Mouse (Mus musculus) cerebellum, adult (tissue): ENCODE measurements around the gene Slc16a11.
"Not testable (repeated sequence)": the region's sequence is repeated elsewhere in the genome, so short reads cannot be mapped to it uniquely, and the experiment has no call there.

Experiments used
- ATAC-seq: cut with Nextera tagmentation; 2 replicates; pipeline ENCODE4 v1.9.2; 2017; ENCODE audit warnings: mild to moderate bottlenecking, moderate library complexity, mixed read lengths; ENCODE audit not compliant: insufficient number of reproducible peaks, low FRiP score, low TSS enrichment

The Slc16a11 gene

GRCm38 (mm10) chr11:70212423-70212822, at the start of gene Slc16a11:
TSS of gene Slc16a11 (plus strand) at chr11:70212752.
- no peak for ATAC-seq

DNA sequence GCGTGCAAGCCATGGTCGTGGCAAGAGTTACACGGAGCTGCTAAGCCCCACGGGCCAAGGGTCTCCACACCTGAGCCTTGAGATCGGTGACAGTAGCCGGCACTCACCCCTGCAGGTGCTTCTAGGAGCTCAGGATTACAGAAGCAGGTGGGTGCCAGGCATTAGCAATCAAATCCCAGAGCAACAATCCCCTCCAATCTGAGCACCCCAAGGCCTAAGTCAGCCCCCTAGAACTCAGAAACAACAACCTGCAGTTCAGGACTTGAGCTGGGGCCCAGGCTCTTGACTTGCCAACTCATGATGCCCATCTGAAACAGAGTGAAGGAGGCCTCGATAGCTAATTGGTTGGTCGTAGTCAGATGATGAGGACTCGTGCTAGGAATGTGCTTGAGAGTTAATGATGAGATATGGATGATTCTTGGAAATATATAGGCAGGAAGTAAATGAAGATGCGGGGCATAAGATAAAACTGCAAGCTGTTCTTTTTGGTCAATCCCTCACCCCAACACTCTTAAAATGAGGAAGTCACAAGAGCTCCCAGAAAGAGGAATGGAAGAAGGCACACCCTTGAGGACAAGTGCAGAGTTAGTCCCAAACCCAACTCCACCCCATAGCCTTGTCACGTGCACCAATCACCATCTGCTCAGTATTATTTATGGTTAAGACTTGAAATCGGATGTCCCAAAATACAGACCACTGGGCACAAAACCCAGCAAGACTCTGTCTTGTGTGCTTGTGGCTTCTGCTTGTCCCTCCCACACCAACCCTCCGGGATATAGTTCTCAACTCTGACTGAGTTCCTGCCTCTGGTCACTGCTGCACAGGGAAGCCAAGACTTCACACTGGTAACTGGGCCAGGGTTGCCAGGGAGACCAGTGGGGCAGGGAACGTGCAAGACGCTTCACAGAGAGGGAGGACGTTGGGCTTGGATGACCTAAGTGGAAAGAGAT, 46.3 kb upstream of the Slc16a11 start:
- ATAC-seq = no peak

- ATAC-seq = no peak
These were observed 44.4 kb upstream of the Slc16a11 start for GRCm38 (mm10) chr11:70168136-70168535.

DNA sequence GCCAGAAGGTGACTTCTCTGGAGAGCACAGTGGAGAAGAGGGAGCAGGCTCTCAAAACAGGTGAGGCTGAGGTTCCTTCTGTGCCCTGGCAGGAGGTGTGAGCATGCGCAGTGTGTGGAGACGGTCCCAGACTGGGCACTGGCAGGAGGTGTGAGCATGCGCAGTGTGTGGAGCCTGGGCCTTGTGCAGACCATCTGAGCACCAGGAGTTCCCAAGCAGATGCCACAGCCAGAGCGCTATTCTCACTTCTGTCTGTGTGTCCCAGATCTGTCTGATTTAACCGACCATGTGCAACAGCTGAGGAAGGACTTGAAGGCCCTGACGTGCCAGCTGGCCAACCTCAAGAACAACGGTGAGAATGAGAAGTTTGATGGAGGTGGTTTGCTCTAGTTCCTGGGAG, 43.1 kb upstream of the Slc16a11 start:
- ATAC-seq = not testable (repeated sequence)

DNA sequence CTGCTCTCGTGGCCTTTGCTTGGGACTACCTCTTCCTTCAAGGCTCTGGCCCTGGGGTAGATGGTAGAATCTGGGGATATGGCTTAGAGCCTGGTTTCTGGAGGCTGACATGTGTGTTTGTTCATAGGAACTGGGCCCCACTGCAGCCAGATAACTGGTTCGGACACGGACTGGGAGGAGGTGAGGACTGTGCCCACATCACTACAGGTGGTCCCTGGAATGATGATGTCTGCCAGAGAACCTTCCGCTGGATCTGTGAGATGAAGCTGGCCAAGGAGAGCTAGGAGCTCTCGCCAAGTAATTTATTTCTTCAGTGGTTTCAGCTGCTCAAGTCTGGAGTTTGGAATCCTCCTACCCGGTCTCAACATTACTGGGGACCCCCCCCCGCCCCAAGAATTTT, 42.3 kb upstream of the Slc16a11 start:
- ATAC-seq = no peak

DNA sequence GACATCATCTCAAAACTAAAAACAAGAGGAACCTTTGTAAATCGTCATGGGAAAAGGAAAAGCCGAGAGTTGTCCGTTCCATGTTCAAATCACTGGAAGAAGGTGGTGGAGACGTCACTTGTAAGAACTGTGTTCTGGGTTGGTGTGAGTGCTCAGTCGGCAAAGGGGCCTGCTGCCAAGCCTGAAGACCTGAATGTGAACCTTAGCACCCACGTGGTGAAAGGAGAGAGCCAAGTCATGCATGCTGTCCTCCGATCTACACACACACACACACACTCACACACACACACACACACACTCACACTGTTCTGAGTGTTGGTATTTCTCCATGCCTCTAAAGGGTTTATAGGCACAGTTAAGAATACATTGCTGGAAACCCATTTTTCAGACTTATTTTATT, 41.4 kb upstream of the Slc16a11 start:
- ATAC-seq = no peak

GRCm38 (mm10) chr11:70171847-70172246, 40.7 kb upstream of the Slc16a11 start:
- no peak for ATAC-seq

- ATAC-seq = no peak
These were observed 40.3 kb upstream of the Slc16a11 start for GRCm38 (mm10) chr11:70172298-70172697.

DNA sequence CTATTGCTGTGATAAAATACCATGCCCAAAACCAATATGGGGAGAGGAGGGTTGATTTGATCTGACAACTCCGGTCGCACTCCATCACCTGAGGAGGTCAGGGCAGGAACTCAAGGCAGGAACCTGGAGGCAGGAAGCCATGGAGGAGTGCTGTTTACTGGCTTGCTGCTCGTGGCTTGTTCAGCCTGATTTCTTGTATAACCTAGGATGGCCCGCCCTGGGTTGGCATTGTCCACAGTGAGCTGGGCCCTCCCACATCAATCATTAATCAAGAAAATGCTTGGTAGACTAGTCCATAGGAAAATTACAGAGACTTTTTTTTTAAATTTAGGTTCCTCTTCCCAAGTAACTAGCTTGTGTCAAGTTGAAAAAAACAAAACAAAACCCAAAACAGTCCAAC, 38.1 kb upstream of the Slc16a11 start:
- ATAC-seq = no peak

DNA sequence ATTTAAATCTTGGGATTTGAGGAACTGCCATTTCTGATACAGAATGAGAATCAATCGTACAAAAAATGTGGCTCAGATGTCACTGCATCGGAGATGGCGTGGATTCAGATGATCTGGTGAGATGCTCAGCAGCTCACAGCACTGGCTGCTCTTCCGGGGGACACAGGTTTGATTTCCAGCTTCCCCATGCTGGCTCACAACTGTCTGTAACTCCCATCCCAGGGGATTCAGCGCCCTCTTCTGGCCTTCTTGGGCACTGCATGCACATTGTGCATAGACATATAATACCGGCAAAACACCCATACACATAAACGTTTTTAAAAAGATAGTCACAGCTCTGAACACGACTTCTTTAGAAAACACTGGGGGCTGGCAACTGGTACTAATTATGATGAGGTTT, 34.9 kb upstream of the Slc16a11 start:
- no peak for ATAC-seq

DNA sequence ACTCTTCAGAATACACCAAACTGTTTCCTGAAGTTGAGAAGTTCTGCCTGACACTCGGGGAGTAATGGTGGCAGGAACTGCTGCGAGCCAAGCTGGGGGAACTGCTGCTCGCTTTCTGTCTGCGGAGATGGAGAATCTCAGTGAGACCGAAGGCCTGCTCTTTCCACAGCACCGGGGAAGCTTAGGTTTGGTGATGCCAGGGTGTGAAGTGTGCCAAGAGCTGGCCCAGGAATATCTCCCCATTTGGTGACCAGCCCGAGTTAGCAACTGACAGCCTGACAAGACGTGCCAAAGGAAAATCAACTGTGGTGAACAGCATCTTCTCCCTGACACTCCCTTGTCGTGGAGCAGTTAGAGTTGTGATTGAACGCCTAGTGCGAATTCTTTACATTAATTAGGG, 34.2 kb upstream of the Slc16a11 start:
- no peak for ATAC-seq

GRCm38 (mm10) chr11:70178756-70179155, 33.8 kb upstream of the Slc16a11 start:
- ATAC-seq = no peak

GRCm38 (mm10) chr11:70179401-70179800, 33.2 kb upstream of the Slc16a11 start:
- ATAC-seq = no peak

DNA sequence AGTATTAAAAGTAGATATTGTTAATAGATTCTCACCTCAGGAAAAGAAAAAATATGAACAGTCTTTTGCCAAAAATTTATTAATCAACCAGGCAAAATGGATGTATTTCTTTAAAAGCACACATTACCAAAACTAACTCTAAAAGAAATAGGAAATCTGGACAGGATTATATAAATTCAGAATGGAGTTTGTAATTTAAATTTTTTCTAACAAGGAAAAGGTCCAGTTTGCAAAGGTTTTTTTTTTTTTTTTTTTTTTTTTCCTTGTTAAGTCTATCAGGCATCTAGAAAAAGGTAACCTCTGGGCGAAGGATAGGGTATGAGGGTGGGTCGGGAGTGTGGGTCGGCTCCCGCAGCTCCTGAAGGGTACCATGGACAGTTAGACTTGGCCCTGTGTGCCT, 32.1 kb upstream of the Slc16a11 start:
- no peak for ATAC-seq

- no peak for ATAC-seq
These were observed 27.4 kb upstream of the Slc16a11 start for GRCm38 (mm10) chr11:70185120-70185519.

DNA sequence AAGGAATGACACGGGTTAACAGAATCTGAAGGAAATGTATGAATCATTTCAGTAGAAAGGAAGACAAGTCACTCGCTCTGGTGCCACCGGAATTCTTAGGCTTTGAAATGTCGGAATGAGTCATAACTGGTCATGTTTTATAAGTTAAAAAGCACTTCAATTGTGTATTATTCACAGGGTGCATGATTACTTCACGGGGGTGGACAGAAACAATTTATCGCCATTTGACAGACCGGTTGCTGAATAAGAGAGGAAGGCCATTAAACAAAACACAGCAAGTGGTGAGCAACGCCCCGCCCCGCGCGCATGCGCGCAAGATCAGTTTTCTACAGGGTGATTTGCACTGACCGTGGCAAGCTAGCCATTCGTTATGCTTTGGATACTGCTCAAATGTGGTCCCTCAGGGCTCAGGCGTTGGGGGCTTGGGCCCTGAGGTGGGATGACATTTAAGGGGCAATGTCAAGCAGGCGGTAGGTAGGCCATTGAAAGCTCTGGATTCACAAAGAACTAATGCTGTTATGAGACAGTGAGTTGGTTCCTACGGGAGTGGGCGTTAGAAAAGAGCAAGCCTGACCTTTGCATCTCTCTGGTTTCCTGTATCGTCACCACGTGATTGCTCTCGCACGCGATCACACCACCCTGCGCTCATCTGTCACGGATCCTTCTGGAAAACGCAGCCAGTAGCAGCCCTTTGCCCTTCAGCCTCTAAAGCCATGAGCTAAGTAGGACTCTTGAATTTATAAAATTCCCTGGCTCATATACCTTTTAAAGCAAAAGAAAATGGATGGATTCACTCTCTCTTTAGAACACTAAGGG, 23.0 kb upstream of the Slc16a11 start:
- no peak for ATAC-seq

- ATAC-seq = no peak
These were observed 21.4 kb upstream of the Slc16a11 start for GRCm38 (mm10) chr11:70191188-70191587.

GRCm38 (mm10) chr11:70192157-70192556, 20.4 kb upstream of the Slc16a11 start:
- no peak for ATAC-seq

DNA sequence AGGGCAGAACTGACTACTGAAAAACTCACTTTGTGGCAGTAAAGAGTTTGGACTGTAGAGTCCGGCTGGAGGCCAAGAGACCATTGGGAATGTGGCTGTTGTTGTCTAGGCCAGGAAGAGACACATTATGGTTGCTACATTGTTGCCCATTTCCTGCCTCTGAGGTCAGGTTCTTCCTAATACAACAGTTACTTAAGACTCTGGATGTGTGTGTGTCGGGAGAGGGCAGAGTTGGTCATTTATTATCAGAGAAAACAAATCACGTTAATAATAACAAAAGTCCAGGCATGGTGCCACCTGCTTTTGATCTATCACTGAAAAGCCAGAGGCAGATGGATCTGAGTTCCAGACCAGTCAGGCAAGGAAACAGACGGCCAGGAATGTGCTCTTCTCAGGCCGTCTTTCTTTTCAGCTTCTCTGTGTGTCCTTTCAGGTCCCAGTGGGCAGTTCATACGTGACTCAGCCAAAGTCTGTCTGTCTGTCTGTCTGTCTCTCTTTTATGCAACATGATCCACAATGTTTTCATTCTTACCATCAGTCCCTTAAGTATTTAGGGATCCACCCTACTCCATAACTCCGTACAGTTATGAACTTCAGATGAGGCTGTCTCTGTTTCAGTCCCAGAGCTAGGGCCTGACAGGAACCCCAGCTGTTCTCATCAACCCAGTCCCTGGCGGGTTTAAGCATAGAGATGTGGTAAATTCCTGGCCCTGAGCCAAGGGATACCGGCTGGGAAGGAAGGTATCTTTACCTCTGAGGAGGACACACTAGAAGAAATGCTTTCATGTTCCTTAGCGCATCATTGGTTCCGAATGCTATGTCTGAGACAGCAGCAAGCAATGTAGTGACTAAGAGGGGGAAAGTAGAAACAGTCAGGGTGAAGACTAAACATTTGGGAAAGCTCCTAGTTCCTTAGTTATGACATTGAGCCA, 18.9 kb upstream of the Slc16a11 start:
- no peak for ATAC-seq

- ATAC-seq = no peak
These were observed 14.2 kb upstream of the Slc16a11 start for GRCm38 (mm10) chr11:70198332-70198731.
